Mouse (Mus musculus): Measurements from ENCODE around the gene Mpped2.

Gene Mpped2

GRCm38 (mm10) chr2:106746905-106747304 lies 53.8 kb downstream of the Mpped2 start:
- no peak for DNase-seq

- no peak for DNase-seq
Observed at GRCm38 (mm10) chr2:106747342-106747741, 54.3 kb downstream of the Mpped2 start.

GRCm38 (mm10) chr2:106750878-106751277 lies 57.8 kb downstream of the Mpped2 start:
- no peak for DNase-seq

- no peak for DNase-seq
Observed at GRCm38 (mm10) chr2:106753703-106754102, 60.6 kb downstream of the Mpped2 start.

DNA sequence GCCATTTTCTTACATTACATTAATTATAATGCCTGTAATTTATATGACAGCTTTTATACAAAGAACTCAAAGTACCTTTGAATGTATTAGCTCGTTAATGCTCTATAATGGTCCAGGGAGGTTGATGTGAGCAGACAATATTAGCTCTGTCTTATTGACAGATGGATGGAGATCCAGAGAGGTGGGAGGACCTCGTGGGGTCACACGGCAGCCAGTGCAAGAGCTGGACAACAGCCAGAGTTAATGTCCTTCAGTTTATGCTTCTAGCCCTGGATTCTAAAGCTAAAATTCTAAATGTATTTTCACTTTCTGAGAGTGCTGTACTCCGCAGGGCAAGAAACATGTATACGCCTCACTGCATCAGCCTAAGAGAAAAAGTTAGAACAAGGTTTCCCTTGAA lies 61.6 kb downstream of the Mpped2 start:
- no peak for DNase-seq

- DNase-seq, result no peak
Observed at GRCm38 (mm10) chr2:106756354-106757103, 63.5 kb downstream of the Mpped2 start.

DNA sequence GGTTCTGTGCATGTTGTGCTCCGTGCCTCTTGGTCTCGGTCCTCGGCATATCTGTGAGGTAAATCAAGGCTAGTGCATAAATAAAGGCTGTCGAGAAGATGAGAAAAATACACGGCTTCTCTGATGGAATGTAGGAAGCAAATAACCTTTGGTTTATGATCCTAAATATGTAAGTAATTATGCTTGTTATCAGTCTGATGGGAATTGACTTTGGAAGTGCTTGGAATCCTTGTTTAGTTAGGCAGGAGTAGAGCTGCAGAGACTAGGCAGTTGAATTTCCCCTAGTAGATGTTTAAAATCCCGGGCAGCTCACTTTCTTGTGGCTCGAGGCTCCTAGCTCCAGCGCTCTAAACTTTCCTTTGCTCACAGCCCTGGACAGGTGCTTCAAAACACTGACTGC lies 69.9 kb downstream of the Mpped2 start:
- DNase-seq, result no peak

DNA sequence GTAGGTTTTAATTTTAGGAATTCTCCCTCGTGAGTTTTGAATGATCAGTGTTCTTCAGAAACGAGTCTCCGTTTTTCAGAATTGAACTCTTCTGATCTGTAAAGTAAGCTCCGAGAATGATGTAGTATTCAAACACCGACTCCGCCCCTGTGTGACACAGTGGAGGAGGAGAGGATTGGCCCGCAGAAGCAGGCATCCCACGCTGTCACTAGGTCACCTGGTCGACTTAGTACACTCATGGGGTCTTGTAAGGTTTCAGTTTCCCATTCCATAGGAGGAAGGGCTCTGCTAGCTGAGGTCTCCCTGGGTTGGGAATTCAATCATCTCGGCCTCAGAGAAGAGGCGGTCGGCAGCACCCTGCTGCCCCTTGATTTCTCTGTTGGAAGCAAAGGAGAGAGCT lies 76.2 kb downstream of the Mpped2 start:
- DNase-seq, result no peak

GRCm38 (mm10) chr2:106772643-106773042 lies 79.6 kb downstream of the Mpped2 start:
- DNase-seq, result no peak

DNA sequence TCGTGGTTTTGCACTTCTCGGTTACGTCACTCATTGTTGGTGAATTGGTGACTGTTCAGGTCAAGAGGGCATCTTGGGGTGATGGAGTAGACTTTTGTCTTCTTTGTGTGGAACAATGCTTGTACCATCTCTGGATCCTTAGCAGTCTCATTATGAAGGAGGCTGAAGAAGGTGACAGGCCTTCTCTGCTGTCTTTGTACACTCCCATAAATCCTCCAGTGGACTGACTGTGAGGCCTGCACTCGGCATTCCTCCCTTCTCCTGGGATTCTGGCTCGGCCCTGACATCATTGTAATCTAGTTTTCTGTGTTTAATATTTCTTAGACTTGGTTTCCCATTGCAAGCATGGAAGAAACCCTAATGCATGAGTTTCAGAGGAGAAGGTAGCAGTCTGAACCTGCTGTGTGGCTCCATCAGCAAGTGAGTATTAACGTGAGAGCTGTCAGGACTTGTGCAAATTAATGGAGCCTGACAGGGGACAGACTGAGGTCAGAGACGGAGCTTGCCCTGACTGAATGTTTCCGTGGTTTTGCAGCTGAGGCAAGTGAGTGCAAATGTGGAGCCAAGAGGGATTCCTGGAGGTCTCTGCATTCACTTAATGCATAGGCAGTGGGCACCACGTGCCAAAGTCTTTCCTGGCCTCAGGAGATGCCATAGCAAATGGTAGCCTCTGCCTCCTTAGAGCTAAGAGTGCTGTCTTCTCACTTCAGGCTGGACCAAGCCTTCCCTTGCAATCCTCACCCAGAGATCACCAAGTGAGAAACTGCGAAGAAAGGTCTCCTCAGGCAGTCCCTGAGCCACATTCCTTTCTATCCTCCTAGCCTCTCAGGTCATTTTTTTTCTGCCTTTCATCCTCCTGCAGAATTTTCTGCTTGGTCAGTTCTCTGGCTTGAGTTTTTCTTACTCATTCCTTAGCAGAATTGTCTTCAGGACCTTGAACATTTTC lies 81.5 kb downstream of the Mpped2 start:
- DNase-seq, result no peak

DNA sequence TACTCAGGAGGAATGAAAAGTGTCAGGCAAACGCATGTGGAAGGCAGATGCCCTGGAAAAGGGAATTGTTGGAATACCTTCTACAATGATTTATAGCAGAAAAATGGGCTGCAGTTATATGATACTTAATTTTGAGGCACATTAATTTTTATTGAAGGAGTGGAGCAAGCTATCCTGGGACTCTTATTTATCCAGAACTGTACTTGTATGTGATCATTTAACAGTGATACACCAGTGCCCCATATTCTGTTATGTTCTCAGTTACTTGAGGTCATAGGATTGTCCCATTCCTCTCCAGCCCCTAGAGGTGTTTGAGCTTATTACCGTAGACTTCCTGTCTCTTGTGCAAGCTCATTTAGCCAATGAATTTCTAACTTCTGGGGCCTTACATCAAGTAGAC lies 82.9 kb downstream of the Mpped2 start:
- DNase-seq, result no peak

- no peak for DNase-seq
Observed at GRCm38 (mm10) chr2:106778861-106779516, 85.9 kb downstream of the Mpped2 start.

GRCm38 (mm10) chr2:106781181-106782179 lies 88.4 kb downstream of the Mpped2 start:
- no peak for DNase-seq

DNA sequence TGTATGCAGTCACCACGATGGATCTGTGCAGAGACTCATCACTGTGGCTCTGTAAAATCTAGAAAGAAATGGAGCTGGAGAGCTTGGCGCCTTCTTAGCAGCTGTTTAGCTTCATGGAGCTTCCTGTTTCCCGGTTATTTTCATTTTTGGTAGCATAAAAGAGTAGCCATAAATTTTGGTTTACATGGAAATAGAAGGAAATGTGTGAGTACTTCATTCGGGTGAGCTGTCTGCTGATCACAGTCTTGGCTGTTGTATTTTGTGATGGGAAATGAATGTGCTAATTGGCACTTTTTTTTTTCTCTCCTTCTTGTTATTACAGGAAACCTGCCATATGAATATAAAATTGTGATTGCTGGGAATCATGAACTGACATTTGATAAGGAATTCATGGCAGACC lies 90.2 kb downstream of the Mpped2 start:
- no peak for DNase-seq

GRCm38 (mm10) chr2:106788055-106788454 lies 95.0 kb downstream of the Mpped2 start:
- no peak for DNase-seq

DNA sequence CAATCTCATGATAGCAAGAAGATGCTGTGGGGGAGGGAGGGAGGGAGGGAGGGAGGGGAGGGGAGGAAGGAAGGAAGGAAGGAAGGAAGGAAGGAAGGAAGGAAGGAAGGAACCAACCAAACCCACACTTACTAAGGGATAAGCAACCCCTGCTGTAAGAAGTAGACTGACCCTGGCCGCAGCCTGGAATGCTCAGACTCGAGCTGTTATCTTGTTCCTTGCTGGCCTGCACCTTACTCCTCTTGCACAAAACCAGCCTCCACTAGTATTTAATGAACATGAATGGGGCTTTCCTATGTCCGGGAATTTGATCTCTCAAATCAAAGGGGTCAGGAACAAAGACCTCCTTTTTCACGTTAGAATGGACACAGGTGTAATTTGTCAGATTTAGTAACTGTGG lies 95.5 kb downstream of the Mpped2 start:
- no peak for DNase-seq

- DNase-seq, result no peak
Observed at GRCm38 (mm10) chr2:106789694-106790328, 96.7 kb downstream of the Mpped2 start.

GRCm38 (mm10) chr2:106790329-106790701 lies 97.2 kb downstream of the Mpped2 start:
- no peak for DNase-seq

DNA sequence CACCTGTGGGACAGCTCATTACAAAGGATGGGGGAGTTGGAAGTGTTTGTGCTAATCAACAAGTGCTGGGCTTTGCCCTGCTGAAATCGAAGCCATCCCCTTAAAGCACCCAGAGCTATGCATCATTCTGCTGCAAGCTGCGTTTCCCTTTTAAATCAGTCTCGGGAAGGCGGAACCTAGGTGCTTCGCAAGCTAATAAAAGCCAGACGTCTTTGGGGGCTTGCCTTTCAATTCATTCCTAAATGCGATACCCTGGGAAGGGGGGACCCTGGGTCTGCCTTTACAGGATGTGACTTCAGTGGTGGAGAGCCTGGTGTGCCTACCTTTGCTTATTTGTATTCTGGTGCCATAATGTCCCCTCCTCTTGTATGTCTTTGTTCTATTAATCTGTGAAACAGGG lies 103.2 kb downstream of the Mpped2 start:
- no peak for DNase-seq

DNA sequence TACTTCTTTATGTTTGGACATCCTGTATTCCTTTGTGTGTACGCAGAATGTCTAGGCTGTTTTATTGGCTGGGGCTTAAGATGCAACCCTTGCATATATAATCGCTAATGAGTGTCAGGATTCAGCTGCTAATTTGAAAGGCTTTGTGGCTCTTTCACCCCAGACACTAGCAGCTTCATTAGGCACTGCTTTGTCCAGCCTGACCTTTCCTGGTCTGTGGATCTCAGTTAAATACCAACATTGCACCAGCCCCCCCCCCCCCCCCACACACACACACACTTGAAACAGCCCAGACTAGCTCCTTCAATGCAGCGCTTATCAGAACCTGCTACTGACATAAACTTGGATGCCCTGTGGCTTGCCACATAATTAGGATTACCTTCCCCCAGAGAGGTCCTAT lies 104.8 kb downstream of the Mpped2 start:
- DNase-seq, result no peak

DNA sequence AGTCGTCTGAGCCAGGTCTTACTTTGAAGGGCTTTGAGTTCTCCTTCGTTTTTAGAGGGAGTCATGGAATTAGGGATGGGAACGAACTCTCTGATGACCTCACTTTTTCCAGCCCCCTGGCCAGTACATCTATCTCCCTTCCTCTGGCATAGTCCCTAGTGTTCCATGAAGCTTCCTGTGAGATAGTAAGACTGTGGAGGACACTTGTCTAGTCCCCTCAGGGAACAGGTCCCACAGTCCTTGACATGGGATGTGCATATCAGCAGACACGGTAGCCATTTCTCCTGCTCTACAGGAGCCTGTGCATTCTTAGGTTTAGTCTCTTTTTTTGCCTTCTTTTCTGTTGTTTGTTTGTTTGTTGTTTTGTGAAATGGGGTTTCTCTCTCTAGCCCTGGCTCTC lies 105.8 kb downstream of the Mpped2 start:
- DNase-seq, result no peak

DNA sequence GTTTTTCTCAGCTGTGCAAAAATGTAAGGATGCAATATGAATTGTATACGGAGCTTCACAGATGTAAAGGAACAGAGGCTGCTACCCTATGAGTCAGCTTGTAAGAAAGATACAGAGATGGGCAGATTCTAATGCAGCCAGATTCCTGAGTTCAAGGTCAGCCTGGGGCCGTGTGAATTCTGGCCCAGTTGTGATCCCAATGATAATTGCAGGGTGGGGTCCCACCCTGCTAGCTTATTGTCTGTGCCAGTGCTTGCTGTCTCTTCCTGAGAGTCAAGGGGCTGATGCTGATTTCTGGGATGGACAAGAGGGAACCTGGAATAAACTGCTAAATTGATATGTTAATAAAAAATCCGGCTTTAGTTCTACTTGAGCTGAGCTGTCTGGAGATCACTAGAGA lies 122.8 kb downstream of the Mpped2 start:
- no peak for DNase-seq

Measured in lung, postnatal 14 days (tissue).